Mouse (Mus musculus): ENCODE measurements around the gene Olfr594. TPM values are rescaled to one million over a fixed set of nuclear protein-coding genes. Genes with fewer than 3 reads are reported as not detected.
"Not testable (repeated sequence)": the region's sequence is repeated elsewhere in the genome, so short reads cannot be mapped to it uniquely, and the experiment has no call there.

Gene Olfr594
- polyA plus RNA-seq (2012), result 0.02 TPM in 1 of 2 replicates, not detected in the other

GRCm38 (mm10) chr7:103216696-103217095 is at the start of gene Olfr594:
TSS of gene Olfr594 (plus strand) at chr7:103216996.
- no peak for TF ChIP-seq TAL1 (IDR thresholded peaks at IDR 0.05; ENCODE audit: low read length)
- TF ChIP-seq GATA1 (IDR thresholded peaks at IDR 0.05; ENCODE audit: low read length), result no peak
- Histone ChIP-seq H3K4me1 (ENCODE audit: control insufficient read depth) (no peaks in the 10 kb centered on the region), H3K27me3 (ENCODE audit: control insufficient read depth) (no peaks in the 10 kb centered on the region), H3K4me3 (replicated peaks) (no peak within 1 kb of the TSS), H3K36me3 (ENCODE audit: control insufficient read depth) (no peaks in the 10 kb centered on the region), H3K9me3 (ENCODE audit: control insufficient read depth, low read length) (no peaks in the 10 kb centered on the region)

- Histone ChIP-seq H3K9me3 (ENCODE audit: control insufficient read depth, low read length) (no peaks in the 10 kb centered on the region), H3K36me3 (ENCODE audit: control insufficient read depth) (no peaks in the 10 kb centered on the region), H3K4me3 (replicated peaks) (no peak overlapping the region), H3K27me3 (ENCODE audit: control insufficient read depth) (no peaks in the 10 kb centered on the region), H3K4me1 (ENCODE audit: control insufficient read depth) (no peaks in the 10 kb centered on the region)
- TF ChIP-seq TAL1 (IDR thresholded peaks at IDR 0.05; ENCODE audit: low read length), result no peak
- TF ChIP-seq GATA1 (IDR thresholded peaks at IDR 0.05; ENCODE audit: low read length), result no peak
These were observed 47.1 kb upstream of the Olfr594 start for GRCm38 (mm10) chr7:103169697-103170096.

- Histone ChIP-seq H3K4me3 (replicated peaks) (no peak within 1 kb of the TSS), H3K9me3 (ENCODE audit: control insufficient read depth, low read length) (no peaks in the 10 kb centered on the region; the same call in 1 of the 2 replicates), H3K36me3 (ENCODE audit: control insufficient read depth) (no peaks in the 10 kb centered on the region), H3K27me3 (ENCODE audit: control insufficient read depth) (no peaks in the 10 kb centered on the region), H3K4me1 (ENCODE audit: control insufficient read depth) (no peaks in the 10 kb centered on the region)
- no peak for TF ChIP-seq TAL1 (IDR thresholded peaks at IDR 0.05; ENCODE audit: low read length)
- TF ChIP-seq GATA1 (IDR thresholded peaks at IDR 0.05; ENCODE audit: low read length), result no peak
These were observed 38.6 kb upstream of the Olfr594 start, which contains the start of gene Olfr591 for GRCm38 (mm10) chr7:103178240-103178639. TSS of gene Olfr591 (minus strand) at chr7:103178340.

- not testable (repeated sequence) for H3K4me1 ChIP-seq (ENCODE audit: control insufficient read depth); H3K4me3 ChIP-seq (replicated peaks); H3K27me3 ChIP-seq (ENCODE audit: control insufficient read depth); H3K9me3 ChIP-seq (ENCODE audit: control insufficient read depth, low read length); H3K36me3 ChIP-seq (ENCODE audit: control insufficient read depth)
These were observed 32.3 kb upstream of the Olfr594 start, which contains the start of gene Olfr592 for GRCm38 (mm10) chr7:103184503-103184902. TSS of gene Olfr592 (plus strand) at chr7:103184803.

GRCm38 (mm10) chr7:103211562-103211961 is 5.2 kb upstream of the Olfr594 start, which contains the start of gene Olfr593:
TSS of gene Olfr593 (plus strand) at chr7:103211862.
- Histone ChIP-seq H3K4me1 (ENCODE audit: control insufficient read depth) (no peaks in the 10 kb centered on the region), H3K9me3 (ENCODE audit: control insufficient read depth, low read length) (no peaks in the 10 kb centered on the region), H3K27me3 (ENCODE audit: control insufficient read depth) (no peaks in the 10 kb centered on the region), H3K4me3 (replicated peaks) (no peak within 1 kb of the TSS), H3K36me3 (ENCODE audit: control insufficient read depth) (no peaks in the 10 kb centered on the region)
- TF ChIP-seq GATA1 (IDR thresholded peaks at IDR 0.05; ENCODE audit: low read length), result no peak
- no peak for TF ChIP-seq TAL1 (IDR thresholded peaks at IDR 0.05; ENCODE audit: low read length)

GRCm38 (mm10) chr7:103212050-103212449 is 4.7 kb upstream of the Olfr594 start:
- H3K9me3 ChIP-seq (ENCODE audit: control insufficient read depth, low read length); H3K27me3 ChIP-seq (ENCODE audit: control insufficient read depth); H3K36me3 ChIP-seq (ENCODE audit: control insufficient read depth); H3K4me1 ChIP-seq (ENCODE audit: control insufficient read depth); H3K4me3 ChIP-seq (replicated peaks): not testable (repeated sequence)

- not testable (repeated sequence) for H3K4me3 ChIP-seq (replicated peaks); H3K36me3 ChIP-seq (ENCODE audit: control insufficient read depth); H3K27me3 ChIP-seq (ENCODE audit: control insufficient read depth); H3K9me3 ChIP-seq (ENCODE audit: control insufficient read depth, low read length); H3K4me1 ChIP-seq (ENCODE audit: control insufficient read depth)
These were observed 35.6 kb downstream of the Olfr594 start, which contains the start of gene Usp17ld for GRCm38 (mm10) chr7:103252405-103252804. TSS of gene Usp17ld (minus strand) at chr7:103252505.

Other genes starting within 250 kb of the Olfr594 start
- not detected in 2 replicates for gene Olfr577, start 241.1 kb upstream of the Olfr594 start, polyA plus RNA-seq (2012)
- not detected in 2 replicates for gene Olfr578, start 227.7 kb upstream of the Olfr594 start, polyA plus RNA-seq (2012)
- gene Olfr582, start 179.0 kb upstream of the Olfr594 start, polyA plus RNA-seq (2012), result 0.03 TPM in 1 of 2 replicates, not detected in the other
- not detected in 2 replicates for gene Olfr583, start 165.7 kb upstream of the Olfr594 start, polyA plus RNA-seq (2012)
- not detected in 2 replicates for gene Olfr584, start 135.1 kb upstream of the Olfr594 start, polyA plus RNA-seq (2012)
- not detected in 2 replicates for gene Olfr585, start 119.3 kb upstream of the Olfr594 start, polyA plus RNA-seq (2012)
- 0.01 TPM in 1 of 2 replicates, not detected in the other for gene Olfr586, start 91.4 kb upstream of the Olfr594 start, polyA plus RNA-seq (2012)
- not detected in 2 replicates for gene Olfr588-ps1, start 76.1 kb upstream of the Olfr594 start, polyA plus RNA-seq (2012)
- not detected in 2 replicates for gene Olfr589, start 60.6 kb upstream of the Olfr594 start, polyA plus RNA-seq (2012)
- not detected in 2 replicates for gene Olfr591, start 38.7 kb upstream of the Olfr594 start, polyA plus RNA-seq (2012)
- gene Olfr592, start 32.2 kb upstream of the Olfr594 start, polyA plus RNA-seq (2012), result not detected in 2 replicates
- not detected in 2 replicates for gene Olfr593, start 5.1 kb upstream of the Olfr594 start, polyA plus RNA-seq (2012)
- not detected in 2 replicates for gene Usp17ld, start 35.5 kb downstream of the Olfr594 start, polyA plus RNA-seq (2012)
- not detected in 2 replicates for gene Olfr596, start 88.7 kb downstream of the Olfr594 start, polyA plus RNA-seq (2012)
- not detected in 2 replicates for gene Olfr597, start 99.3 kb downstream of the Olfr594 start, polyA plus RNA-seq (2012)
- gene Olfr598, start 106.6 kb downstream of the Olfr594 start, polyA plus RNA-seq (2012), result 0.04 TPM in 1 of 2 replicates, not detected in the other
- not detected in 2 replicates for gene Olfr599, start 118.9 kb downstream of the Olfr594 start, polyA plus RNA-seq (2012)
- not detected in 2 replicates for gene Olfr600, start 132.7 kb downstream of the Olfr594 start, polyA plus RNA-seq (2012)
- not detected in 2 replicates for gene Olfr601, start 145.7 kb downstream of the Olfr594 start, polyA plus RNA-seq (2012)
- gene Olfr603, start 169.2 kb downstream of the Olfr594 start, polyA plus RNA-seq (2012), result not detected in 2 replicates
- not detected in 2 replicates for gene Usp17lc, start 198.1 kb downstream of the Olfr594 start, polyA plus RNA-seq (2012)
- not detected in 2 replicates for gene Olfr605, start 228.4 kb downstream of the Olfr594 start, polyA plus RNA-seq (2012)
- not detected in 2 replicates for gene Olfr606, start 232.1 kb downstream of the Olfr594 start, polyA plus RNA-seq (2012)
- gene Olfr607, start 247.2 kb downstream of the Olfr594 start, polyA plus RNA-seq (2012), result not detected in 2 replicates